Mouse (Mus musculus) E14TG2a.4 (cell line): ENCODE measurements at regions not wholly inside any gene's neighbourhood (a gene's known extent, or its start where the extent isn't known, plus 50 kb on each side); places are given as distances from the start of the nearest gene placed in this dataset.

Experiments used
- CTCF ChIP-seq: conservative IDR thresholded peaks from 2 replicates; pipeline ENCODE4 v1.5.1; 2014; ENCODE audit warnings: low read length
- POU5F1 ChIP-seq: IDR thresholded peaks from 2 replicates; pipeline ENCODE4 v1.6.1; 2014; ENCODE audit warnings: low read length, borderline replicate concordance

DNA sequence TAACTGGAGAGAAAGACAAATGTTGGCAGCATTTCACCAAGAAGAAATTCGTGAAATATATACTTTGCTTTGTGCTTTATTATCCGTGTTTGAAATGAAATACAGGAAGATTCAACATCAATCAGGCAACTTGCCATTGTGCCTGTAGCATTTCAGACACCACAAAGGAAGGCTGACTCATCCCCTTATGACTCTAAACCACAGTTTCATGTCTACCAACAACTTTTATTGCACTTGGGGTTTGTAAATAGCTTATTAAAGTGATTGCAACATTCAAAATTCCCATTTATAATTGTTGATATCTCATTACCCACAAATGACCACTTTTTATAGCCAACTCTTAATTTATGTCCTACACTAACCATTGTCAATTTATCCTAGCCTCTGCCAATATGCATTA lies 497.9 kb downstream of the Gm11232 start:
- TF ChIP-seq CTCF (no peak), POU5F1 (no peak)
